Mouse (Mus musculus) forebrain, embryonic 10.5 days (tissue): ENCODE measurements at regions not wholly inside any gene's neighbourhood (a gene's known extent, or its start where the extent isn't known, plus 50 kb on each side); places are given as distances from the start of the nearest gene placed in this dataset.

Experiments used
- DNase-seq: peaks from one replicate; pipeline ENCODE4 v3.0.0-alpha.2; 2017; ENCODE audit warnings: low spot score; ENCODE audit errors: extremely low spot score
- H3K27ac ChIP-seq: fragments of 300-500 bp; sonication (generic); 2 replicates; pipeline ENCODE4 v1.5.1; 2016; ENCODE audit warnings: mild to moderate bottlenecking
- H3K27me3 ChIP-seq: fragments of 300-500 bp; sonication (generic); 2 replicates; pipeline ENCODE4 v1.6.1; 2016; ENCODE audit warnings: mild to moderate bottlenecking; ENCODE audit not compliant: poor library complexity, severe bottlenecking
- H3K36me3 ChIP-seq: fragments of 300-500 bp; sonication (generic); replicated peaks from 2 replicates; pipeline ENCODE4 v1.6.1; 2016; ENCODE audit warnings: mild to moderate bottlenecking, moderate library complexity
- H3K4me1 ChIP-seq: fragments of 300-500 bp; sonication (generic); 2 replicates; pipeline ENCODE4 v1.6.1; 2016
- H3K4me3 ChIP-seq: fragments of 300-500 bp; sonication (generic); 2 replicates; pipeline ENCODE4 v1.5.1; 2016; ENCODE audit warnings: mild to moderate bottlenecking, moderate library complexity
- H3K9me3 ChIP-seq: fragments of 300-500 bp; sonication (generic); 2 replicates; pipeline ENCODE4 v1.6.1; 2016; ENCODE audit warnings: mild to moderate bottlenecking, moderate library complexity
- WGBS: fragments of 180-500 bp; shearing (Covaris S2); methylation state at CpG from one replicate; pipeline ENCODE4 v1.1.7; 2016; 5-methylcytosine and 5-hydroxymethylcytosine counted together

DNA sequence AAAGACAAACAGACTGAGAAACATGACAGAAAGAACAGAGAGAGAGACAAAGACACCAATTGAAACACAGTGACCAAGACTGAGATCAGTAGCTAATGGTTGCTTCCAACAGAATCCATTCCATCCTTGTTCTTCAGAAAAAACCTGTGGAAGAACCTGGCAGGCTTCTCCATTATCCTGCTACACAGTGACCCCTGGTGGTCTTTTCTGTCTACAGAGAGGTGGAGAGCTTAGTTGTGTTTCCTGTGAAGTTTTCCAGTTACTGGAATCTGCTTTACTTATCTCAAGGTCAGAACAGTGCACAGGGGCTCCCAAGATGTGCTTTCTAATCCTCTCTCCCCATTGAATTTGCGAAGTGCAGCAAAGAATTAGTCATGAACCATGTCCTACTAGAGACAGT lies 339.1 kb upstream of the Msl3l2 start:
- no peak overlapping the region for H3K4me3 ChIP-seq
- WGBS: 73% methylated on average over 1 of the region's 1 CpGs
- DNase-seq: peak; percentile 23
- no peaks in the 10 kb centered on the region for H3K4me1 ChIP-seq
- H3K27me3 ChIP-seq: no peaks in the 10 kb centered on the region
- H3K27ac ChIP-seq: no peak overlapping the region
- H3K36me3 ChIP-seq: no peaks in the 10 kb centered on the region
- no peaks in the 10 kb centered on the region for H3K9me3 ChIP-seq

DNA sequence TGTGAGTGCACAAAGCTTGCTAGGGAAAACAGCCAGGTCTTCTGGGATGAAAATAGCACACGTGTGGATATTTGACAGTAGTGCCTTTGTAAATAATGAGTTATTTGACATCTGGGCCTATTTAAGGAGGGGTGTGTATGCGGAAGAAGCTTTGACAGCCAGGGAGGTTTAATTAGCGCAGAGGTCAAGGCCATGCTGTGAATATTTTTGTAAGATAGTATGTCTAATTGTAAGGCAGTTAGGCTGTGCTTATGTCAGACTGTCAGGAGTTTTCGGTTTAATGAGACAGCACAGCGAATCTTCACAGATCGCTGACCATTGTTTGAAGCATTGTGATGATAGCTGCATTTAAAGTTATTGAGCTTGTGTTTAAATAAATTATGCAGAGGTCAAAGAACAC lies 337.1 kb upstream of the Msl3l2 start:
- Histone ChIP-seq H3K4me1 (no peaks in the 10 kb centered on the region), H3K36me3 (no peaks in the 10 kb centered on the region), H3K9me3 (no peaks in the 10 kb centered on the region), H3K4me3 (no peak overlapping the region), H3K27me3 (no peaks in the 10 kb centered on the region), H3K27ac (no peak overlapping the region)
- WGBS: 73% methylated on average over 6 of the region's 6 CpGs
- DNase-seq: no peak

DNA sequence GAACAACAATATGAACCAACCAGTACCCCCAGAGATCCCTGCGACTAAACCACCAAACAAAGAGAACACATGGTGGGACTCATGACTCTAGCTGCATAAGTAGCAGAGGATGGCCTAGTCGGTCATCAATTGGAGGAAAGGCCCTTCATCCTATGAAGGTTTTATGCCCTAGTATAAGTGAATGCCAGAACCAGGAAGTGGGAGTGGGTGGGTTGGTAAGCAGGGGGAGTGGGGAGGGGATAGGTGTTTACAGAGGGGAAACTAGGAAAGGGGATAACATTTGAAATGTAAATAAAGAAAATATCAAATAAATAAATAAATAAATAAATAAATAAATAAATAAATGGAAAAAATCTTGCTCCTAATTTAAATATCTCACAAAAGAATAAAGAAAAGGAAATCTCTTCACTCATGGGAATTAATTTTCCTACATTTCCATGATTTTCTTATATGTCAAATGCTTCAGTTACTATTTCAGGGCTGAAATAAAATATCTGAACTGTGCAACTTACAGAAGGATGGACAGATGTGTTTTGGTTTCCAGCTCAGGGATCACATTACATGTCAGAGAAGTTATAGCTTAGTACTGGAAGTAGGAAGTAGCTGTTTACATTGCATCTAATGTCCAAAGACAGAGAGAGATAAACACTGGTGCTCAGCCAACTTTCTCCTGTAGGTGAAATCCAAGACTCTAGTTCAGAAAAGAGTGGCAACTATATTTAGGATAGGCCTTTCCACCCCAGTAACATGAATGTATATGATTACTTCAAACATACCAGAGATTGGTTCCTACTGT lies 323.8 kb upstream of the Msl3l2 start:
- Histone ChIP-seq H3K27ac (no peak overlapping the region), H3K4me3 (no peak overlapping the region), H3K27me3 (no peaks in the 10 kb centered on the region), H3K4me1 (no peaks in the 10 kb centered on the region), H3K36me3 (no peaks in the 10 kb centered on the region), H3K9me3 (no peaks in the 10 kb centered on the region)
- DNase-seq: no peak
- WGBS: 90% methylated on average over 2 of the region's 2 CpGs

DNA sequence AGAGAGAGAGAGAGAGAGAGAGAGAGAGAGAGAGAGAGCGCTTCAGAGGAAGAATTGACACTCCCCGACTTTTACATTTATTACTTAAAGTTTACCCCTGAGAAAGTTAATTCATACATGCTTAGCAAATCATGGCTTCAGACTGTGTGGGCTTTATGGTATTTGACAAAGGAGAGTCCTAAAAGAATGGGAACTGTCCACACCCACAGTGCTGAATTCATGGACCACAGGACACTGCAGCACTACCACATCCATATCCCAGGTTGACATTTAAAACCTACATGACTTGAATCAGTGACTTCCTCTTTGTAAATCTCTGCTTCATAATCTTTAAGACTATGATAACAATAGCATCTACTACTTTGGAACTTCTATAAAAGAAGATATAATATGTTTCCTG lies 292.8 kb upstream of the Msl3l2 start:
- WGBS: 85% methylated on average over 2 of the region's 2 CpGs

DNA sequence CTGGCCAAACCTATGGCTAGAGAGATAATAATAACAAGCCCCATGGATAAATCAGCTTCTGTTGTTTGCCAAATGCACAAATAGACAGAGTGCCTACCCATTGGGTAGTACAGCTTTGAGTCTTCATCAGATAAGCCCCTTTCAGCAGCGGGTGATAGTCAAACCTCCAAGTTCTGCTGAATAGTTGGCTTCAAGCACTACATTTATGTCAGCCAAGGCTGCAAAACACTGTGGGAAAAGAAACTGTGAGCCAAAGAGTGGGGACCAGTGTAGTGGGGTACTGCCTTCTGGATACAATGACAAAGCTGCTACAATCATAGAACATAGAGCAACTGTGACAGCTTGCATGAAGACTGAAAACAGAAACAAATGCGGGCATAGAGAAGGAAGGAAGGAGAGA lies 255.4 kb upstream of the Msl3l2 start:
- WGBS: 76% methylated on average over 2 of the region's 2 CpGs
- H3K4me1 ChIP-seq: no peaks in the 10 kb centered on the region
- H3K27ac ChIP-seq: no peak overlapping the region
- H3K36me3 ChIP-seq: no peaks in the 10 kb centered on the region
- no peaks in the 10 kb centered on the region for H3K9me3 ChIP-seq
- no peak overlapping the region for H3K4me3 ChIP-seq
- no peaks in the 10 kb centered on the region for H3K27me3 ChIP-seq
- no peak for DNase-seq

More for the DNA sequence above, 292.8 kb upstream of the Msl3l2 start:
- Histone ChIP-seq H3K4me1 (no peaks in the 10 kb centered on the region; the same call in 1 of the 2 replicates), H3K4me3 (no peak overlapping the region), H3K27ac (no peak overlapping the region), H3K36me3 (no peaks in the 10 kb centered on the region), H3K27me3 (no peaks in the 10 kb centered on the region), H3K9me3 (no peaks in the 10 kb centered on the region)
- no peak for DNase-seq

DNA sequence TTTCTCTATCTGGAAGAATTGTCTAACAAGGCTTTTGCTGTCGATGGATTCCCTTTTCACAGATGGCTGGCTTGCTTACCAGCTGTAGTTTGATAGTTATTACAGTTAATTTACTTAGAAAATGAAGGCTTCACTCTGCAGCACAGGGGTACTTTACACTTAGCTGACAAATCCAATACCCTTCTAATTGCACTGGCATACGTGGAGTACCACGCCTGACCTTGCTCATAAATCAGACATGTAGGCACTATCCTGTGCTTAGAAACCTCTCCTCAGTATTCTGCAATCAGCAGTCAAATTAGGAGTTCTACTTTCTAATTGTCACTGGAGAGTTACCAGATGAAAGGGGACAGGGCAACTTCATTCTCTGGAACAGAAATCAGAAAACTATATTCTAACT lies 214.1 kb upstream of the Msl3l2 start:
- no peak for DNase-seq
- no peaks in the 10 kb centered on the region for H3K27me3 ChIP-seq
- H3K4me3 ChIP-seq: no peak overlapping the region
- no peaks in the 10 kb centered on the region for H3K4me1 ChIP-seq
- H3K27ac ChIP-seq: no peak overlapping the region
- H3K36me3 ChIP-seq: no peaks in the 10 kb centered on the region
- WGBS: 80% methylated on average over 3 of the region's 3 CpGs
- no peaks in the 10 kb centered on the region for H3K9me3 ChIP-seq

DNA sequence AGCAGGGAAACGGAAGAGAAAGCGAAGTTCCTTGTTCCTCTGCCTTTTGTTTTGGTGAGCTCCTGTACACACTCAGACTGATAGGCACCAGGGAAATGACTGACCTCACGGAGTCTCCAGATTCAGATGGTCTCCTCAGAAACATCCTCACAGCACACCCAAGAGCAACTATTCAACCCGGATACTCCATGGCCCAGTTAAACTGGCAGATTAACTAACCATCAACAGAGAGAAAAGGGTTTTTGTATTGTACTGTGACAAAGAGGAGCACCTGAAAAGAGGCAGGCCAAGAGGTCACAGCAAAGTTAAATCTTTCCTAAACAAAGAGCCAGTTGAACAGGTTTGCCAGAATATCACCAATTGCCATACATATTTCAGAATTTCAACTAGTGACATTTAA lies 177.6 kb upstream of the Msl3l2 start:
- WGBS: 46% methylated on average over 4 of the region's 4 CpGs
- peaks cover 12% of the 10 kb centered on the region; the same call in 1 of the 2 replicates for H3K4me1 ChIP-seq
- no peaks in the 10 kb centered on the region for H3K9me3 ChIP-seq
- DNase-seq: no peak
- no peak overlapping the region for H3K27ac ChIP-seq
- no peaks in the 10 kb centered on the region for H3K27me3 ChIP-seq
- no peak overlapping the region for H3K4me3 ChIP-seq
- no peaks in the 10 kb centered on the region for H3K36me3 ChIP-seq

DNA sequence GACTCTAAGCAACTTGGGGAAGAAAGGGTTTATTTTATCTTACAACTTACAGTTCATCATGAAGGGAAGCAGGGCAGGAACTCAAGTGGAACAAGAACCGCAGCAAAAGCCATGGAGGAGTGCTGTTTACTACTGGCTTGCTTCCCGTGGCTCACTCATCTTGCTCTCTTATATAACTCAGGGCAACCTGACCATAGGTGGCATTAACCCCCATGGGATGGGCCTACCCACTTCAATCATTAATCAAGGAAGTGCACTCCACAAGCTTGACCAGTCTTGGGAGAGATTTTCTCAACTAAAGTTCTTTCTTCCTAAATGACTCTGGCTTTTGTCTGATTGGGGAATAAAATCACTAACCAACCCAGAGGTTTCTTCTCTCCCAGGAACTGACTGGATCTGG lies 172.7 kb upstream of the Msl3l2 start:
- DNase-seq: no peak
- 63% methylated on average over 2 of the region's 2 CpGs for WGBS
- Histone ChIP-seq H3K27ac (no peak overlapping the region), H3K4me3 (no peak overlapping the region), H3K4me1 (peaks cover 11% of the 10 kb centered on the region; the same call in 1 of the 2 replicates), H3K27me3 (no peaks in the 10 kb centered on the region), H3K9me3 (no peaks in the 10 kb centered on the region), H3K36me3 (no peaks in the 10 kb centered on the region)

DNA sequence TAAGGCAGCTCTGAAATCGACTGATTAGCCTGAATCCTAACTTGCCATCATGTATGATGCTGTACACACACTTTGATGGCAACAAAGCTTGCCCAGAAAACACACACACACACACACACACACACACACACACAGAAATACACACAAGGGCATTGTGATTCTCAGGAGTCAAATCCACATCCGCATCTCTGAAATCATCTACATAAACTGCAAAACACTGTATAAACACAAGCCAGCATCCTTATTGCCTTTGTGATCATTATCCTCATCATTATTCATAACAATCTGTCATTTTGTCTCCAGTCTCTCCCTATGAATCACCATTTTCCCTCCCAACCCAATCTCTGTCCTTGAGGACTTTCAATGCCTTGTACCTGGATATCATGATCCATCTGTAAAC lies 171.3 kb upstream of the Msl3l2 start:
- DNase-seq: no peak
- WGBS: 78% methylated on average over 2 of the region's 2 CpGs
- H3K9me3 ChIP-seq: no peaks in the 10 kb centered on the region

DNA sequence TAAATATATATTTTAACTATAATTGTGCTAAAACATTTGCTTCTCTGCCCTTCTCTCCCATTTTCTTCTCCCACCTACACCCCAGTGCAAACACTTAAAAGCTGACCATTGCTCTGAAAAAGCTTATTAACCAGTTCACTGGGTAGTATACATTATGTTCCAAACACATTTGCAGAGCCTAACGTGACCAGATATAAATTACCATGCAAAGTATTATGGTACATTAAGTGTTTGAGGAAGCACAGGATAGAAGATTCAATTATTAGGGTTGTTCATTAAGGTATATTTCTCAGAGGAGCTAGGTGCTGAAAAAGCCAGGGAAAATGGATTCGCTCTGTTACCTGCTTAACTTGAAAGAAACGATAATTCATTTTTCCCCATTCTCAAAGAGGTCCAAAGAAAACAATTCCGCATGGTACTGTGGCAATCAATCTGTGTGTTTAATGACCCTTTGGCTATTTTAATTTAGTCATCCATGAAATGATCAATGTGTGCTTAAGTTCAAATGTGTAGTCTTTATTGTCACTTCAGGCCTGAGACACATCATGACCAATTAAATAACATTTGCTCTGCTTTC lies 144.0 kb upstream of the Msl3l2 start:
- Histone ChIP-seq H3K9me3 (no peaks in the 10 kb centered on the region), H3K4me1 (no peaks in the 10 kb centered on the region), H3K27me3 (no peaks in the 10 kb centered on the region), H3K27ac (no peak overlapping the region), H3K36me3 (no peaks in the 10 kb centered on the region), H3K4me3 (no peak overlapping the region)
- 85% methylated on average over 4 of the region's 4 CpGs for WGBS
- no peak for DNase-seq

More for the DNA sequence above, 171.3 kb upstream of the Msl3l2 start:
- no peaks in the 10 kb centered on the region for H3K36me3 ChIP-seq
- no peaks in the 10 kb centered on the region for H3K27me3 ChIP-seq
- H3K4me1 ChIP-seq: peaks cover 6% of the 10 kb centered on the region; the same call in 1 of the 2 replicates
- H3K4me3 ChIP-seq: no peak overlapping the region
- H3K27ac ChIP-seq: no peak overlapping the region
